Mouse (Mus musculus) bone marrow, adult 2 months (tissue): ENCODE measurements around the gene March1.
A peak's percentile ranks its signal among the peaks of the same experiment; 100 is the strongest.

Source experiments
- CTCF ChIP-seq: fragments of 200-500 bp; IDR thresholded peaks from 2 replicates; pipeline ENCODE4 v1.5.1; 2011; ENCODE audit warnings: low read length, control low read depth; ENCODE audit not compliant: control insufficient read depth, insufficient read depth
- POLR2A ChIP-seq: fragments of 200-500 bp; IDR thresholded peaks from 2 replicates; pipeline ENCODE4 v1.6.1; 2011; ENCODE audit warnings: low read depth, mild to moderate bottlenecking, control low read depth, low read length, borderline replicate concordance; ENCODE audit not compliant: control insufficient read depth

GRCm38 (mm10) chr8:66496998-66497577, 879.4 kb downstream of the March1 start:
- TF ChIP-seq POLR2A (no peak), CTCF (0 out of 2 replicates have a peak, but pooled peaks have one; percentile 12)
